Mouse (Mus musculus) neural tube, embryonic 13.5 days (tissue): Measurements from ENCODE around the gene Cttn. TPM values are rescaled to one million over a fixed set of nuclear protein-coding genes. Genes with fewer than 3 reads are reported as not detected.
A peak's percentile ranks its signal among the peaks of the same experiment; 100 is the strongest.

Source experiments
- ATAC-seq: fragments of 200-750 bp; cut with Nextera tagmentation; 2 replicates; pipeline ENCODE4 v1.8.0; 2017; ENCODE audit warnings: low read depth, mild to moderate bottlenecking, moderate TSS enrichment, moderate library complexity
- H3K27ac ChIP-seq: fragments of 300-500 bp; sonication (generic); replicated peaks from 2 replicates; pipeline ENCODE4 v1.5.1; 2015; ENCODE audit warnings: moderate library complexity, mild to moderate bottlenecking, inconsistent platforms
- H3K27me3 ChIP-seq: fragments of 300-500 bp; sonication (generic); 2 replicates; pipeline ENCODE4 v1.6.1; 2015; ENCODE audit warnings: mild to moderate bottlenecking, inconsistent platforms
- H3K36me3 ChIP-seq: fragments of 300-500 bp; sonication (generic); 2 replicates; pipeline ENCODE4 v1.6.1; 2015; ENCODE audit warnings: mild to moderate bottlenecking, inconsistent platforms
- H3K4me1 ChIP-seq: fragments of 300-500 bp; sonication (generic); replicated peaks from 2 replicates; pipeline ENCODE4 v1.6.1; 2015; ENCODE audit warnings: inconsistent platforms
- H3K4me2 ChIP-seq: fragments of 300-500 bp; sonication (generic); 2 replicates; pipeline ENCODE4 v1.6.1; 2015; ENCODE audit warnings: inconsistent platforms, mild to moderate bottlenecking, moderate library complexity
- H3K4me3 ChIP-seq: fragments of 300-500 bp; sonication (generic); 2 replicates; pipeline ENCODE4 v1.5.1; 2015; ENCODE audit warnings: mild to moderate bottlenecking, inconsistent platforms
- H3K9ac ChIP-seq: fragments of 300-500 bp; sonication (generic); 2 replicates; pipeline ENCODE4 v1.6.1; 2015; ENCODE audit warnings: moderate library complexity, mild to moderate bottlenecking, inconsistent platforms
- H3K9me3 ChIP-seq: fragments of 300-500 bp; sonication (generic); 2 replicates; pipeline ENCODE4 v1.6.1; 2016; ENCODE audit warnings: inconsistent platforms
- WGBS: fragments of 180-500 bp; shearing (Covaris S2); methylation state at CpG from one replicate; pipeline ENCODE4 v1.1.7; 2015; 5-methylcytosine and 5-hydroxymethylcytosine counted together
- polyA plus RNA-seq: library from polyadenylated mRNA; unstranded; fragments of >200 nt; fragmentation: Nextera tagmentation; extraction: Ambion mirVana; gene quantifications from 2 replicates; pipeline ENCODE4 v1.2.1, GENCODE M21; 2015

Cttn gene
- polyA plus RNA-seq, 1 experiment from 2014 or later = 158 TPM

DNA sequence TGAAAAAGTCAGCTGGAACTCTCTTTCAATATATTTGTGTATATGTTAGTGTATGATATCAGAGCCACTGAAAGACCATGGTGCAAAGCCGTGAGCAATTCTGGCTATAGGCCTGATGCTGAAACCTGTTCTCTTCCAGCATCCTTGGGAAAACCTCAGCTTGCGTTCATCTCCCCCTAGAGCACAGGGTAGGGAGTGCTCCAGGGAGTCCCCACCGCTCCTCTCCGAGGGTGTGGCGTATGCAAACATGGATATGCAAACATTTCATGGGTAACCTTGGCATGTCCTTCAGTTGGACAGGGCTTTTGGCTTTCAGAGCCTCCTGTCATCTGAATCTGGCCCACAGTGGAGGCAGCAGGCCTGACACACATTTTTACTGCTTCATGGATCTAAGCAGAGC lies 56.2 kb downstream of the Cttn start:
- no peak overlapping the region for H3K27ac ChIP-seq
- H3K36me3 ChIP-seq = peaks cover 31% of the 10 kb centered on the region
- H3K4me3 ChIP-seq = no peak overlapping the region
- 87% methylated on average over 5 of the region's 5 CpGs for WGBS
- ATAC-seq = no peak
- no peak overlapping the region for H3K9ac ChIP-seq
- H3K9me3 ChIP-seq = no peaks in the 10 kb centered on the region
- peaks cover 41% of the 10 kb centered on the region for H3K4me1 ChIP-seq
- no peaks in the 10 kb centered on the region for H3K27me3 ChIP-seq
- H3K4me2 ChIP-seq = no peak overlapping the region

DNA sequence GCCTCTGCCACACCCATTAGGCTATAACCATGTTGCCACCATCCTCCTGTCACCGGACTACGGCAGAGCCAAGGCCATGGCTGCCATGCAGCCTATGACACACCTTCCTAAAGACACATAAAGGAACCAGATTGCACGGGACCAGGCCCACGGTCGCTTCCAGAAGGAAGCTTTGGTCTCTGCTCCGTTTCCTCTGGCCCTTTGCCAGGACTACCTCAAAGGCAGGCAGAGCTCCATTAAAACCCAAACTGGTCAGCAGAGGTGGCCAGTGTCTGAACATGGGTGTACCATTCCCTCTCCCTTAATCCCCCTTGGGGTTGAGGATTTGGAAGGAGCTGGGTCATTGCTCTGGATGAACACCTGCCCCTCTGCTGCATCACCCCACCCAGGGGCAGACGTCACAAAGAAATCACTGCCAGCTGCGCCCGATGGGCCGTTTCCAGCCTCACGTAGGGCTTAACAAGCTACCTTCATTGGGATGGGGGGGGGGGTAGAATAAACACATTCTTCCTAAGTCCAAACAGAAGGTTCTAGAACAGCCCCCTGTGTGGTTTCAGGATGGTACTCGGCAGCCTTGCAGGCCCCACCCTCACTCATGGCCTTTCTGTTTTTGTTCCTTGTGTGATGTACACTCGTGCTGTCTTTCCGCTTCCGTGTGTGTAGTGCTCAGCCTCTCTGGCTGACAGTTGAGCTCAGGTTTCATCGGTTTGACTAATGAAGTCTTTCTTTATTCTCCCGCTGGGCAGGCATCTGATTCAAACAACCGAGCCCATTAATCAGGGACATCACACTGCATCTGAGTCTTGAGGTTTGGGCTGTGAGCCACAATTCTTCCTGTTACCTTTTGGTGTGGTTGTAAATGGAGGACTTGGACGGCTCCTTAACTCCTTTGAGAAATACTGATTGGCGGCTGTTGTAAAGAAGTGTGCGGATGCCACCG lies 58.6 kb downstream of the Cttn start:
- Histone ChIP-seq H3K27me3 (no peaks in the 10 kb centered on the region), H3K4me1 (peaks cover 29% of the 10 kb centered on the region), H3K4me3 (no peak overlapping the region), H3K27ac (peak overlapping the region; percentile 78), H3K9ac (peak overlapping the region; percentile 31; the same call in 1 of the 2 replicates), H3K4me2 (no peak overlapping the region), H3K36me3 (peaks cover 37% of the 10 kb centered on the region), H3K9me3 (no peaks in the 10 kb centered on the region)
- ATAC-seq = peak; percentile 10; the same call in 1 of the 2 replicates
- 44% methylated on average over 22 of the region's 22 CpGs for whole genome bisulfite sequencing

DNA sequence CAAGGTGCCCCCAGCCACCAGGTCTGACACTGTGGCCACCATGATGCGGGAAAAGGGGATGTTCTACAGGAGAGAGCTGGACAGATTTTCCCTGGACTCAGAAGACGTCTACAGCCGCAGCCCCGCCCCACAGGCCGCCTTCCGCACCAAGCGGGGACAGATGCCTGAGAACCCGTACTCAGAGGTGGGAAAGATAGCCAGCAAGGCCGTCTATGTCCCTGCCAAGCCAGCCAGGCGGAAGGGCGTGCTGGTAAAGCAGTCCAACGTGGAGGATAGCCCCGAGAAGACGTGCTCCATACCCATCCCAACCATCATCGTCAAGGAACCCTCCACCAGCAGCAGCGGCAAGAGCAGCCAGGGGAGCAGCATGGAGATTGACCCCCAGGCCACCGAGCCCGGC lies 61.1 kb downstream of the Cttn start:
- no peak overlapping the region for H3K27ac ChIP-seq
- no peak for ATAC-seq

DNA sequence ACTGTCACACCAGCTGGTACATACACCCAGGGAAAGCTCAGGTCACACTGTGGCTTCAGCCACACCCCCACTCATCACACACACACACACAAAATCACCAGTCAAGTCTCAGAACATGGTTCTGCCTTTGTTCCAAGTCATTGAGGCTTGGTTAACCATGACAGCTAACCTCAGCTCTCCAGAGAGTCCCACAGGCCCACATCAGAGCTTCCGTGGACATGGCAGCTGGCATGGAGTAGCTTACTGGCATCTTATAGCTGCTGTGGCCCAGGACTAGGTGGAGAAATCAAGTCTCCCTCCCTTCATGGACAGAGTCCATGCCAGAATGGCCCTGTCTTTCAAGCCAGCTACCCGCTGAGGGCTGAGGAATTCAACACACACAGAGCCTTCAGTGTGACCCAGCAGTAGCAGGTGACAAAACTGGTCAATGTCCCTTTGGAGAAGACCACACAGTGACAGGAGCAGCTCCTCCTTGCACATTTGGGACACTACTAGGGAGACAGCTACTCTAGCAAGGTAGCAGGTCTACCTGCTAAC lies 62.3 kb downstream of the Cttn start:
- Histone ChIP-seq H3K36me3 (peaks cover 45% of the 10 kb centered on the region), H3K9ac (no peak overlapping the region), H3K4me1 (peaks cover 23% of the 10 kb centered on the region), H3K27me3 (no peaks in the 10 kb centered on the region), H3K9me3 (no peaks in the 10 kb centered on the region), H3K27ac (no peak overlapping the region), H3K4me3 (no peak overlapping the region), H3K4me2 (no peak overlapping the region)
- no peak for ATAC-seq
- WGBS = 73% methylated on average over 2 of the region's 2 CpGs

More for the DNA sequence above, 61.1 kb downstream of the Cttn start:
- Histone ChIP-seq H3K9ac (no peak overlapping the region), H3K36me3 (peaks cover 51% of the 10 kb centered on the region), H3K27me3 (no peaks in the 10 kb centered on the region), H3K9me3 (no peaks in the 10 kb centered on the region), H3K4me3 (no peak overlapping the region), H3K4me2 (no peak overlapping the region), H3K4me1 (peaks cover 23% of the 10 kb centered on the region)
- 83% methylated on average over 18 of the region's 18 CpGs for WGBS

DNA sequence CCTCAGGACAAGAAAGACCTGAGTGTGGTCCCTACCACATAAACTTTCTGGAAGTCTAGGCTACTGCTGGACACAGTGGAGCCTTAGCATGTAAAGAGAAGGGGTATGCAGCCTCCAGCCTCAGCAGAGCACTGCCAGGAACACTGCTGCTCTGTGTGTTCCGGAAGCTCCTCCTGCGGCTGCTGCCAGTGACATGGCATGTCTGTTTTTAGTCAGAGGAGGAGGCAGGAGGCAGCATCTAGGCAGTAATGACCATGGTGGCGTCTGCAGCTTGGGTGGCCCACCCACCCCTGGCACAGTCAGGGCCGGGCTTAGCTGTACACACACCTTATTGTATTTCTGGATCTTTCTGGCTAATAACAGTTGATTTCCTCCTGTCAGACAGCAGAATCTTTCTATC lies 63.1 kb downstream of the Cttn start:
- H3K4me3 ChIP-seq = no peak overlapping the region
- 70% methylated on average over 4 of the region's 4 CpGs for WGBS
- no peak overlapping the region for H3K9ac ChIP-seq
- H3K36me3 ChIP-seq = peaks cover 45% of the 10 kb centered on the region
- H3K9me3 ChIP-seq = no peaks in the 10 kb centered on the region
- H3K4me1 ChIP-seq = peaks cover 17% of the 10 kb centered on the region
- ATAC-seq = no peak
- no peak overlapping the region for H3K27ac ChIP-seq
- H3K4me2 ChIP-seq = no peak overlapping the region
- H3K27me3 ChIP-seq = no peaks in the 10 kb centered on the region

DNA sequence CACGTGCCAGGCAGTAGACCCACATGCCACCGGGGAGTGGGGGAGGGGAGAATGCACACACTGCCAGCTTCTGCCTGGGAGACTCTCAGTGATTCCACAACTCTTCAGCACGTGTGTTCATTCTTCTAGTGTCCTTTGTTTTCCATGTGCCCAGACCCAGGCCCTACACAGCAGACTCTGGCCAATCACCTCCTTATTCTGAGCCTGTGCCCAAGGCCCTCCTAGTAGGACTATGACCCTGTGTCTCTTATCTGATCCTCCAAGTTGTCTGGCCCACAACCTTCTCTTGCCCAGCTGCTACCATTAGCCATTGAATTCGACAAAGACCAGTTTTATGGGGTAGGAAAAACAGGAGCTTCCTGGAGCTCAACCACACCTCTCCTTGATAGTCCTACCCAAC lies 68.3 kb downstream of the Cttn start:
- no peak overlapping the region for H3K9ac ChIP-seq
- H3K4me1 ChIP-seq = peaks cover 3% of the 10 kb centered on the region; the same call in 1 of the 2 replicates
- ATAC-seq = no peak
- no peak overlapping the region for H3K4me2 ChIP-seq
- H3K27me3 ChIP-seq = no peaks in the 10 kb centered on the region
- no peak overlapping the region for H3K4me3 ChIP-seq
- WGBS = 81% methylated on average over 4 of the region's 4 CpGs
- H3K9me3 ChIP-seq = no peaks in the 10 kb centered on the region
- H3K36me3 ChIP-seq = 0 out of 2 replicates have a peak, but pooled peaks cover 14% of the 10 kb centered on the region
- H3K27ac ChIP-seq = no peak overlapping the region

DNA sequence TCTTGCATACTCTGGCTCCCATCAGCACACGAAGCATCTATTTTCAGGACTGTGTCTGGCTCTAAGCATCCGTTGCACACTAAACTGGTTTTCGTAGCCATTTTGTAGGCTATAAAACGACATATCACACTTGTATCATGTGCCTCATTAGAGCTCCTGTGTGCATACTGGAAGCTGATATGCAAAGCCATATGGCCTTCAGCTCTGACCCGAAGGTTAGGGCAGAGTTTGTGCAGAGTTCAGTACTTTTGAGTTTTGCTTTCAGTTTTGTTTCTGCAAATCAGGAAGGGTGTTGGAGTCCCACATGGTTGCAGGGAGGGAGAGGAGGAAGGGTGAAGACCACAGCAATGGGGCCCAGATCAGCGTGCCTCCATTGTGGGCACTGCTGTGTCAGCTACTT lies 79.1 kb downstream of the Cttn start:
- Histone ChIP-seq H3K9me3 (no peaks in the 10 kb centered on the region), H3K27me3 (no peaks in the 10 kb centered on the region), H3K36me3 (no peaks in the 10 kb centered on the region), H3K4me3 (no peak overlapping the region), H3K27ac (no peak overlapping the region), H3K4me2 (no peak overlapping the region), H3K9ac (no peak overlapping the region), H3K4me1 (peaks cover 8% of the 10 kb centered on the region)
- 80% methylated on average over 6 of the region's 6 CpGs for WGBS
- ATAC-seq = no peak

DNA sequence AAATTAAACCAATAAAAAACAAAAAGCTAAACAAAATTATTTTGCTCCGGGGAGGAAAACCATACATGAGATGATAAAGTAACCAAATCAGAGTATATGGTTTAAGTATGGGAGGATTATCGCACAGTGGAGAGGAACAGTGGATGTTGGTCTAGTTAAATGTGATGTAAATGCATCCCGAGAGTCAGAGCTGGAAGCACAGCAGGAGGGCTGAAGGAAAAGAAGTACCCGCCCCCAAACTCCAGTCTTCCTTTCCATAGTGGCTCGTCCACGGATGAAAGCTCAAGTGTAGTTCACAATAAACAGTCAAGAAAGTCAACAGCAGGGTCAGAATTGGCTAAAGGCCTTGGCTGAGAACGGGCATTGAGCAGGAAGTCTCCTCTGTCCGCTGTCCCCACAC lies 80.1 kb downstream of the Cttn start:
- no peak overlapping the region for H3K27ac ChIP-seq
- H3K36me3 ChIP-seq = no peaks in the 10 kb centered on the region
- no peak overlapping the region for H3K4me2 ChIP-seq
- WGBS = 56% methylated on average over 8 of the region's 8 CpGs
- H3K9me3 ChIP-seq = no peaks in the 10 kb centered on the region
- H3K9ac ChIP-seq = no peak overlapping the region
- H3K27me3 ChIP-seq = no peaks in the 10 kb centered on the region
- no peak overlapping the region for H3K4me3 ChIP-seq
- no peak for ATAC-seq
- peaks cover 8% of the 10 kb centered on the region for H3K4me1 ChIP-seq

DNA sequence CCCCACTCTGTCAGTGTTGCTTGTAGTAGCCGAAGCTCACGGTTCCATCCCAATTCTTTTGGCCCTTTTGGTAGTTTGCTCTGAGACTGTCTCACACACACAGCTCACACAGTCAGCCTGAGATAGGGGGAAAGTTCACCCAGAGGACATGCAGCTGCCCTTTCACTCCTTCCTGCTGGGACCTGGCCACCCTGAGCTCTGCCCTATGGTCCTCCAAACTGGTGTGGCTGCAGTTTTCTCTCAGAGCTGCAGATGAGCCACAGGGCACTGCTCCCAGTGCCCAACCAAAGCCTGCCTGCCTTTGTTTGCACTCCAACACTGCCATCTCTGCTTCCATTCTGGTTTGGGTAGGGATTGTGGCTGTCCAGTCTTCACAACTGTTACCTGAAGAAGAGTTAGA lies 81.1 kb downstream of the Cttn start:
- Histone ChIP-seq H3K36me3 (no peaks in the 10 kb centered on the region), H3K4me1 (peaks cover 8% of the 10 kb centered on the region), H3K4me2 (no peak overlapping the region), H3K4me3 (no peak overlapping the region), H3K27ac (no peak overlapping the region), H3K27me3 (no peaks in the 10 kb centered on the region), H3K9me3 (no peaks in the 10 kb centered on the region), H3K9ac (no peak overlapping the region)
- WGBS = 88% methylated on average over 2 of the region's 2 CpGs
- ATAC-seq = no peak

DNA sequence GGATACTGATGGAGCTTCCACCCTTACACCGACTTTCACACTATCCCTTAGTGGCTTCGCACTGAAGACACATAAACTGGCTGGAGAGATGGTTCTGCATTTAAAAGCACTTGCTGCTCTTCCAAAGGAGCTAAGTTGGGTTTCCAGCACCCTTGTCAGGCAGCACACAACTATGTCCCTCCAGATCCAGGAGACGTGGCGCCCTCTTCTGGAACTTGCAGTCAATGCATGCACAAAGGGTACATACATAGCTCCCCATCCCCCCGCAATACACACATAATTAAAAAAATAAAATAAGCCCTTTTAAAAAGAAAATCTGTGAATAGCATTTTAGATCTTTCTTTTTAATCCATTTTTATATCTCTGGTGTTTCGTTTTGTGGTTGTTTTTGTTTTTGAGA lies 83.3 kb downstream of the Cttn start:
- H3K4me1 ChIP-seq = peaks cover 8% of the 10 kb centered on the region
- no peaks in the 10 kb centered on the region for H3K27me3 ChIP-seq
- no peak overlapping the region for H3K4me2 ChIP-seq
- ATAC-seq = no peak
- H3K36me3 ChIP-seq = no peaks in the 10 kb centered on the region
- WGBS = 95% methylated on average over 6 of the region's 6 CpGs
- H3K9ac ChIP-seq = no peak overlapping the region
- H3K9me3 ChIP-seq = no peaks in the 10 kb centered on the region
- no peak overlapping the region for H3K27ac ChIP-seq
- H3K4me3 ChIP-seq = no peak overlapping the region
